Mouse (Mus musculus) frontal cortex, postnatal 25 days (tissue): ENCODE measurements around the gene C7.

ENCODE experiments used
- DNase-seq, 2 experiments: peaks; one replicate each; pipeline ENCODE4 v3.0.0; 2022; ENCODE audit warnings: low spot score in 2 of 2

Gene C7

DNA sequence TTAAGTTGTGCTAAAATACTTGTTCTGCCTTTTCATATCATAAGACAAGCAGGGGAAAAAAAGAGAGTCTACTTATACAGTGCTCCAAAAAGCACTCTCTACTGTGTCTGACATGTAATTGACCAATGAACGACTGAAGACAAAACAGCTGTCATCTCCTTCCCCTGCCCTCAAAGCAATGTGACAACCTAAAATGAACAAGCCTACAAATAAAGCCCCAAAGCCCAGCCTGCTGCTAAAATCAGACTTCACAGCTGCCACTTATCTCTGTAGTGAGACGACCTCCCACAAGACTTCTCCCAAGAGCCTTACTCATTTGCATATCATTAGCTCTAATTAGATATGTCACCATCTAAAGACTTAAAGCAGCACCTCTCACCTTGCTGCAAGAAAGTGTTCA lies 60.6 kb downstream of the C7 start:
- DNase-seq: no peak

DNA sequence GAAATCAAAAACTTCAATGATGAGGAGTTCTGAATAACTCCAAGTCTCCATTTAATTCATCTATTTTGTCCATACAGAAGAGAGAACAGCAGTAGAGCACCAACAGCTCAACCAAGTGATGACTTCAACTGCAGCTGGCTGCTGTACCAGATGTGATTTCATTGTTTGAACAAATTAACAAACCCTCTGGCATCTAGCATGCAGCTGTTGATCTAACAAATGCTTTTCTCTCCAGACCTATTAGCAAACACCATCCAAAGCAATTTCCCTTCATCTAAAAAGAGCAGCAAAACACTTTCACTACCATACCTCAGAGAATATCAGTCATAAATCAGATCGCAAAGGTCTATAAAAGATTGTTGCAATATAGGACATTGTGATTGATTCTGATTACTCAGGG lies 90.2 kb downstream of the C7 start:
- no peak for DNase-seq
